Mouse (Mus musculus) layer of hippocampus, postnatal 14 days (tissue): Measurements from ENCODE around the gene Rec114. TPM values are rescaled to one million over a fixed set of nuclear protein-coding genes. Genes with fewer than 3 reads are reported as not detected.

ENCODE experiments used
- DNase-seq, 2 experiments: peaks; one replicate each; pipeline ENCODE4 v3.0.0; 2021 to 2022; ENCODE audit warnings: low spot score in 2 of 2, mixed read lengths in 1 of 2
- total RNA-seq, 2 experiments: library from RNA; stranded (reverse); gene quantifications; 2 replicates each; pipeline ENCODE4 v1.2.3; 2021

The Rec114 gene
- total RNA-seq, 2 experiments from 2014 or later, result 0.60 TPM; not detected in 1

DNA sequence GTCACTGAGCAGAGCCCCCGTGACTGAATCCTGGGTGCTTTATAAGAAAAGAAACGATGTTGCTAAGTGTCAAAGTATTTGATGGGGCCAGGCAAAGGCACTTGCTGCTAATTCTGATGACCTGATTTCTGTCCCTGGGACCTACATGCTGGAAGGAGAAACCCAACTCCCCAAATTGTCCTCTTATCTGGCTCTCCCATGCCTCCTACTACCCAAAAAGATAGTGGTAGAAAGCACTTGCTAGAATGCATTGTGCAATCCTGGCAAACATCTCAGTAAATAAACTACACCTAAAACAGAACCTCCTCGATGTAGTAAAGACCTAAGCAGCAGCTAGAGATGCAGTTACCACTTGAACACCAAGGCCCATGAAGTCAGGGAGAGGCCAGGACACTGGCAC, 81.0 kb downstream of the Rec114 start:
- DNase-seq, result no peak

DNA sequence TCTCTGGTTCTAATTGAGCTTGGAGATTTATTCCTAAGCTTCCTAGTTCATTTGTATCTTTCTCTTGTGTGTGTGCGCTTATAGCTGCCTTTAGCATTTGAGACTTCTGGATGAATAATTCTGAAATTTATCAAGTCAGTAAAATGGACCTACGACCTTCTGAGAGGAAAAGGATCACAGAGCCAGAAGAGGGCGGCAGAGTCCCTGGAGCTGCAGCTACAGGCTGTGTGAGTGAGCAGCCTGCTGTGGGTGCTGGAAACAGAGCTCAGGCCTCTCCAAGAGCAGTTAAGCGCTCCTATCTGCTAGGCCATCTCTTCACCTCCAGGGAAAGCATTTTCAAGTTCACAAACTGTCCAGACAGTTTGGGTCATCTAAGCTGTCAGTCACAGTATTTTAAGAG, 81.8 kb downstream of the Rec114 start:
- no peak for DNase-seq

DNA sequence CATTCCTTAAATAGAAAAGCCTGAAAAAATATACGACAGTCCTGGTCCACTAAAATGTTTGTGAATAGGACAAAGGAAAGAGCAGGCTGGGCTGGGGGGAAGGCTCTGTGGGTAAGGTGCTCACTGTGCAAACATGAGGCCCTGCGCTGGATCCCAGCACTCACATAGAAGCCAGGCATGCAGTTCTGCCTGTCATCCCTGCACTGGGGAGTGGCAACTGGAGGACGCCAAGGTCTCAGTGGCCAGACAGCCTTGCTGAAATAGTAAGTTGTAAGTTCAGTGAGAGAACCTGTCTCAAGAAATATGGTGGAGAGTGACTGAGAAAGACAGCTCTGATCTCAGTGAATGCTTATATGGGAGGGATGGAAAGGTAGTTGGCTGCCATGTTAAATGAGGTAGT, 83.1 kb downstream of the Rec114 start:
- no peak for DNase-seq

DNA sequence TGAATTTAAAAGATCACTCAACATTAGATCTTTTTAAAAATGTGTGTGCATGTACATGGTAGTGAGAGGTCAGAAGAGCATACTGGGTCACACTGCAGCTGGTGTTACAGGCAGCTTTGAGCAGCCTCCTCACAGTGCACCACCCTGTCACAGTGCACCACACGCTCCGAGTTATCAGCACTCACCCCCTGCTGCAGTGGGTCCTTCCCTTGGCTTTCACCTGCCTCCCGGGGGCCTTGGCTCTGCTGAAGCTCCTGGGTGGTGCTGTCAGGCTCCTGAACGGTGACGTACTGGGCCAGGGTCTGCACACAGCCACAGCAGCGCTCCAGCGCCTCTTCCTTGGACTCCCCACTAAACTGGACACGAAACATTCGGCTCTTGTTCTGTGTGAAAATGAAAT, 83.8 kb downstream of the Rec114 start:
- DNase-seq, result no peak

DNA sequence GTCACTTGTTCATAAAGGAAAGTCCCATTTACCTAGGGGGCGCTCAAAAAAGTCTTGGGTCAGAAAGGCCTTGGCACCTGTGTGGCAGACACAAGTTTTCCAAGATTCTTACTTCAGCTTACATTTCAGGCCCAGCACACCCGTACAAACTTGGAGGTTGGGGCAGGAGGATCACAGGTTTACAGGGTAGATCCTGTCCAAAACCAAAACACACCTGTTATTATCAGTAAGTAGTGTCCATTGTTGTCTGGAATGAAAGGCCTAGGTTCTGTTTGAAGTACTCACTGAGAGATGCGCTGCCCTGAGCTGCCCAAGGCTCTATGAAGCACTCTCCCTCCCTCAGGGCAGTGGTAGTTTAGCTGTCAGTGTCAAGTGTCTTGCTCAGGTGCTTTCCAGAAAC, 84.4 kb downstream of the Rec114 start:
- no peak for DNase-seq

DNA sequence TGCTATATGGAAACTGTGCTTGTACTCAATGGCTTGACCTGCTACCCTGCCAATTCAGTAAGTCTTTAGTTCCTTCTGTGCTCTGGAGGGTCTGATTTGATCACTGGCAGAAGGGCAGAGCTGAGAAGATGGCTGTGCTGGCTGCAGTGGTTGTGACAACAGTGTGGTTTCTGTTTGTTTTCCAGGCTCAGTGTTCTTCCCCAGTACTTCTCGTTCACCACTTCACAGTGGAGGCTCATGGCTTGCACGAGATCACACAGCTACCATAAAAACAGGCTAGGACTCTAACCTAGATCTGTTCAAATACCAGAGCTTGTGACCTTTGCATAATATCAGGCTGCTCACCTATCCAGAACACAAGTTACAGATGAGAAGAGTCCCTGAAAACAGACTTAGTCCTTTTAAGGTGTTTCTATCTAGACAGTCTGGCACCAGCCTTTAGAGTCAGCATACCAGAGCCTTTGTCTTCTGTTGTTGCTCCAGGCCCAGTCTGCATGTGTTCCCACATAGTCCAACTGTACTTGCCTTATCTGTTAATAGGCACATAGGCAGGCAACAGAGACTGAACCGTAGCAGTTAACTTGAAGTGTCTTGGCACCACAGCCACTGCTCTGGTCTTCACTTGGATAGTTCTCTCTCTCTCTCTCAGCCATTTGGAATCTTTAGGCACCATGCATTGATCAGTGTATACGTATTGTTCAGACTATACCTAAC, 85.0 kb downstream of the Rec114 start:
- no peak for DNase-seq

DNA sequence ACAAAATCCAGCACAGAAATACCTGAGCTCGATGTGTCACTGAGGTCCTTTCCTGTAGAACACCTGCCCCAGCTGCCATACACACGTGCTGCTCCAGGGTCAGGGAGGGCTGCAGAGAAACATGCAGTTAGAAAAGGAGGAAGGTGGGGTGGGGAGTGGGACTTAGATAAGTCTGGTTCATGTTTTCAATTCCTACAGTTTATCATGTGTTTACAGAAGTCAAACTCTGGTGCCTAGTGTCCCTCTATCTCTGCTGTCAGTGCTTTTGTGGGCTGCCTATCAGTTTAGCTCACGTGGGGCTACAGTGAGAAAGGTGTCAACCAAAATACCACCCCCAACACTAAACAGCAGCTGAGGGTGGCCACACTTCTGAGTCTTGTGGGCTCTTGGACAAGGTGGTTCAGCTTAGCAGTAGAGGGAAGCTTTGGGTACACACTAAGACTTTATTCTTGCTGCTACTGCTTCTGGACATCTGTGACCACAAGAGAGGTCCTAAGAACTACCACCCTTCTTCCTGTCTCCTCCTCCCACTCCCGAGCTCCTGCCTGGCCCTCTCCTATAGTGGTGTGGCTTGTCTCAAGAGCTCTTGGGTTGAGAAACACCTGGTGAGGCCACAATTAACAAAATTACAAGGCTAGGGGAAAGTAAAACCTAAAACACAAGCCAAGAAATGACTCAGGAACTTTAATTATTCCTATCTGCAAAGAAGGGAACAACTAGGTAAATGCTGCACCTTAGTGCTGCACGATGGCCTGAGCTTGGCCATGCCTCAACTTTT, 85.8 kb downstream of the Rec114 start:
- DNase-seq, result no peak

DNA sequence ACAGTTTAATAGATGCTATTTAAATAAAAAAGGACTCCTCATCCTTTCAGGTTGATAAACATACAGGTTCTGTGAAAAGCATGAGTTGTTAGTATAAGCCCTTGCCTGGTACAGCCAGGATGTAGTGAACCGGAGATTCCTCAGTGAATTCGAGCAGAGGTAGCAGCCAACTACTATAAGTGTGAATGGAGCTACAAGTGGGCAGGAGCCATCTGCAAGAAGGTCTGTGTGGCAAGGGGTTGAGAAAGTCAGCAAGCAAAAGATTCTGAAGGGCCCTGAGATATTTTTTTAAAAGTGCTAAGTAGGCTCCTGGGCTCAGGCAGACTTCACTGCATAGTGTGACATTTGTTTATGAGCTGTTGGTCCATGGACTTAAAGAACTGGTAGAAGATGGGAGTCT, 86.9 kb downstream of the Rec114 start:
- no peak for DNase-seq

DNA sequence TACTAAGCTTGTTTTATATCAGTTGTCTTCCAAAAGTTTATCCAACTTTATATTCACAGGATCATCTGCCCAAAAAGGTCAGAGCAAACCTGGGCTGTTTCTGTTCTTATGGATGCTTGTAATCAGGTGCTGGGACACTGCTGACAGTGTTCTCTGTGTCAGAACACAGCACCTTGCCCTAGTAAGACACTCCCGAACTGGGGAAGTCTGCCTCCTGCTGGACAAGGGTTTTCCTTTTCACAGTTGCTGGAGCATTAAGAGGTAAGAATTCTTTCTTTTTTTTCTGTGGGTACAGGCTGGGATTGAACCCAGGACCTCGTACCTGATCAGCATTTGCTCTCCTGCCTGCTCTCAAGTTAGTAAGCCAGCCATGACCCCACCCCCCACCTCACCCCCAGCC, 87.4 kb downstream of the Rec114 start:
- DNase-seq, result no peak

DNA sequence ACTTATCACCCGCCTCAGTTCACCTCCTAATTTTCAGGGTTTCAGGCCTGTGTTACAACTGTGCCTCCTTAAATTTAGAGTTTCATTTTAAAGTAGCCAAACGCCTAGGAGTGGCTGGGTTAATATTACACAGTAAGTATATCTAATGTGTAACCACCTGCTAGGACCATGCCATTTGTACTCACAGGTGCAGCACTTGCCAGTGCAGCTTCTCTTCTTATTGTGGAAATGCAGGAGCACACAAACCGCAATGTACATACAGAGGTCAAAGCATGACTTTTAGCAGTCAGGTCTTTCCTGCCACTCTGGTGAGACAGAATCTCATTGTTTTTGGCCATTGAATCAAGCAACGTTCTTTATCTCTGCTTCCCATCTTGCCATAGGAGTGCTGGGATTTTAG, 89.3 kb downstream of the Rec114 start:
- no peak for DNase-seq

DNA sequence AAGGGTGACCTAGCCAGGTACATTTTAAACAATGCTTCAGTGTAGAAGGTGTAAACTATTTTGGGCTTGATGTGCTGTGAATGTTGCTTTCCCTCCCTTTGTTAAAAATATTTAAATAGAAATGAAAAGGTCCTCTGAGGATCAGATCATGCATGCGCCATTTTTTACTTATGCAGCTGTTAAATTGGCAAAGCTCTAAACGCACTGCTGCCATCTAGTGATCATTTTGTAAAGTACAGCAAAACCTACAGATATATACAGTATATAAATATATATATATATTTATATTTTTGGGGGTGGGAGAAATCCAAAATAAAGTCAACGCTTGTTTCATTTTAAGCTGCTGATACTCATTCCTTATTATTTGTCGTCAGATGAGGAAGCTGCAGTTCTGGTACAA, 91.8 kb downstream of the Rec114 start:
- DNase-seq, result peak in 1 of 2 experiments; percentile 65

DNA sequence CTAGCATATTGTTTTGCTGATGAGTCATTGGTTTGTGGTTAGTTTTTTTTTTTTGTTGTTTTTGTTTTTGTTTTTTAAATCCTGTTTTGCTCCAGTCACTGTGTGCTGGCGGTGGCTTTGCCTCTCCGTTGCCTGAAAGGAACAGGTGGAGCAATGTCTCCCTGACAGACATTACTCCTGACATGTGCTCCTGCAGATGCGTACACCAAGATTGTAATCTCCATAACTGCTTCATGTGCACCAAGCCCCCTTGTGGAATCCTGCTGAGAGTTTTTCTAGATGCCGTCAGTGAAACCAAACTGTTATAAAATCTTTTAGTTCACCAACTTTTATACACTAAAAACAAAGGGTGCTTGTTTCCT, 94.5 kb downstream of the Rec114 start:
- DNase-seq, result no peak

DNA sequence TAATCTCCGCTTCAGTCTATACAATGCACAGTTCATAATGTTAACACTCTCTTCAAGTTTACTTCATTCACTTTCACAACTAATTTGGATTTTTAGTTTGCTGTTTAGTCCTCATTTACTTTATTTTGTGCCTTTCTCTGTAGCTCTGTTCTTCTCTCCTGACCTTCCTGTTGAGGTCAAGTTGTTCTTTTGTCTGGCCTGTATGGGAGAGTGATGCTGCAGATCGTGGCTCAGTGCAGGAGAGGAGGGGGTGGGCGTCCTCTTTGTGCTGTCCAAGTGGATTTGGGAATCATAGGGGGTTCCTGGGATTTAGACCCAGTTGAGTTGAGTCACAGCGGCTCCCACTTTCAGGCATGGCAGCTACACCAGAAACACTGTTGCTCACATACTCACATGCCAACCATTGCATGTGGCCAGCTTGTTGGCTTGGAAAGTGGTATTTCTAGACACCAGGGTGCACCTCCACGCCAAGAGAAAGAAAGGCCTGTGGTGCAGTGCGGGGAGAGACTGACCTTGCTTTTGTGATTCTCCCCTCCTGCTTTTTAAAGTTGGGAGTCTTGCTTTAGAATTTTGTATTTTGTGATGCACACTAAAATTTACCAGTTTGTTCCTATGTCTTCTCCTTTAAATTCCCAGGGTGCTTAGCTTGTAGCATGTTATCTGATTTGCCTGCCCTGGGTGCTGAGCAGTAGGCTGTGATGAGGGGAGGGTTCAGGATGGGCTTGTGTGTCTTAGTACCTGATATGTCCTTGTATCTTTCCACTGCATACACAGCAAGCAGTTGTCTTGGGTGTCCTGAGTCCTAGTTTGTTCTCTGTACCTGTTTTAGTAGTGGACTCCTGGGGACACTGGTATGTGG, 95.1 kb downstream of the Rec114 start:
- no peak for DNase-seq

DNA sequence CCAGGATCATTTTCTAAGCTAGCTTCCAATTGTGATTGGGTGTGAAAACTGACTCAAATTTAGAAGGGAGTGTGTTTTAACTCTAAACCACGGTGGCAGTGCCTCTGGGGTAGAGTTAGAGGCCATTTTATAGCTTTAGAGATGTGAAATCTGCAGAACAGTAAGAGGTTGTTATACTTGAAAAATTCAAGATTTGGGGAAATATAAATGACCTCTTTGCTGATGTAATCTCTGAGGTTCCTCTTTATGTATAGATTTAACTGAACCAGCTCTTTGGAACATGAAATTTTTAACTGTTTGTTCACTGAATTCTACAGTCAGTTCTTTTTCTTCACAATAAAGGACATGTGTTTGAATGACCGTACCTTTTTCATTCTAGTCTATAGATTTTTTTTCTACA, 113.3 kb downstream of the Rec114 start:
- DNase-seq, result no peak

DNA sequence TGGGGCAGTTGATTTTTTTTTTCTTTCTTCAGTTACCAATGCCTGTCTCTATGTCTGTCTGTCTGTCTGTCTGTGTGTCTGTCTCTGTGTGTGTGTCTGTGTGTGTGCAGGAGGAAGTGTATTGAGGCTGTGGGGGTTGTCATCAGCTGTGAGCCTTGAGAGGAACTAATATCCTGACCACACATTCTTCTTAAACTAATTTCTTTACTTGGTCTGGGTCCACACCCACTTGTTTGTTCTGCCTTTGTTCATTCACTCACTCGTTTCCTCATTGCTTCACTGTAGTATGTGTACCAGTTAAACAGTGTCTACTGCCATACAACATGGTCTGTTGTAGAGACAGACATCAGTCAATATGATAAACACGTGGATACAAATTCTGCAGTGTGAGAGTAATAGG, 116.6 kb downstream of the Rec114 start:
- DNase-seq, result no peak

DNA sequence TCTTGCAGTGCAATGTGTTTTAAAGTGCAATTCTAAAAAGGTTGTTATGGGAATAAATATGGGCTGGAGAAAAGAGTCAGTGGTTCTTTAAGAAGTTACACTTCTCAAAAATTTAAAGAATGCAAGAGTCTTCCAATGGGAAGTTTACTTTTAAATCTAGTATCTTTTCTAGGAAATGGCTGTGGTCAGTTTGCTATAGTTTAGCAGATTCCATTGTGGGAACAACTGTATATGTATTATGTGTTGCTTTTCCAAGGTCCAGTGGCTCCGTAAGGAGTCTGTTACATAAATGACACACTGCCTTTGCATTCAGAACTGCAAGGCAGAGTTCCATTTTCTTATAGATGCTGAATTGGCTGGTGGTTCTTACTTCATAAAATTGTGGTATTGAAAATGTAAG, 120.8 kb downstream of the Rec114 start:
- DNase-seq, result no peak

DNA sequence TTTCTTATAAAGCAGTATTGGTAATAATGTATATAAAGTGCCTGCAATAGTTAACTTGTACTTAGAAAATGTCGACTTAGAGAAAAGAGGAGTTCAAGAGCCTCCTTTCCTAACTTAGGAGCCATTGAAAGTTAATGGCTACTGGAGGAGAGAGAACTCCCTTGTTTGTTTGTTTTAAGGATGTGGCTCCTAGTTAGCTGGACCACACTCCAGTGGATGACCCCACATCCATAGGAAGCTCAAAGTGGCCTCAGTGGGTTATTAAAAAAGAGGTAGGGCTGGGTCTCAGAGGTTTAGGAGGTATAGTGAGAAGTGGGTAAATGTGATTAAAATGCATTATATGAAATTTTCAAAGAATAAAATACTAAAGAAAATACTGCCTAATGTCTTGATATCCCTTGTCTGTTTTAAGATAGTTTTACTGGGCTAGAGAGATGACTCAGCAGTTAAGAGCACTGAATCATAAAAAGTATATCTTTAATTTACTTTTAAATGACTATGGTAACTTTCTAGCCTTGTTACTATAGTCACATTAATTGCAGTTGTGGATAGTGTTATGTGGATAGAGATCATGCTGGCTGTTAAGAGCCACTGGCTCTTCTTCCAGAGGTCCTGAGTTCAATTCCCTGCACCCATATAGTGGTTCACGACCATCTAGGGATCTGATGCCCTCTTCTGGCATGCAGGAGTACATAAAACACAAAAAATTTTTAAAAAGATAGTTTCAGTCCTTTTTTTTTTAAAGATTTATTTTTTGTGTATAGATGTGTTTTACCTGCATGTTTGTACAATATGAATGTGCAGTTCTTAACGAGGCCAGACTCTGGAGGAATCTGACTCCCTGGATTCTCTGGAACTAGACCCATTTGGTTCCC, 128.5 kb downstream of the Rec114 start:
- no peak for DNase-seq

DNA sequence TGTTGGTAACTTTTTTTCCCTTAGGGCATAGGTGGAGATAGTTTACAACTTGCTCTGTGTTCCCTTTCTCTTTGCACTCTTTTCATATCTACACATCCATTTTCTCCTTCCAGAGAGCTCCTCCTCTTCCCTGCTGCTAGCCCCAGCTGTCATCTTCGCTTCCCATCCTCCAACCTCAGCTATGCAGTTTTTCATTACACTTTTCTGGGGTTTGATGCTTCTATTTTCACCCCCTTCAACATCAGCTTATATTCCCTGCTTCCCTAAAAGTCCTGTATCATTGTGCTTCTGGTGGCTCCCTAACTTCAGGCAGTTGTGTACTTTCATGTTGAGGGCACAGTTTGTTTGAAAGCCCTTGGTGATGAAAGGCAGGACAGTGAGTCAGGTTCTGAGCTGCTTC, 130.0 kb downstream of the Rec114 start:
- DNase-seq, result peak; percentile 4 to 29
